Mouse (Mus musculus) kidney, postnatal 4 days (tissue): ENCODE results near the gene Spast.
A peak's percentile ranks its signal among the peaks of the same experiment; 100 is the strongest.

Experiments
- DNase-seq, 2 experiments: peaks; one replicate each; pipeline ENCODE4 v3.0.0; 2021; ENCODE audit warnings: mixed read lengths in 2 of 2

The Spast gene

DNA sequence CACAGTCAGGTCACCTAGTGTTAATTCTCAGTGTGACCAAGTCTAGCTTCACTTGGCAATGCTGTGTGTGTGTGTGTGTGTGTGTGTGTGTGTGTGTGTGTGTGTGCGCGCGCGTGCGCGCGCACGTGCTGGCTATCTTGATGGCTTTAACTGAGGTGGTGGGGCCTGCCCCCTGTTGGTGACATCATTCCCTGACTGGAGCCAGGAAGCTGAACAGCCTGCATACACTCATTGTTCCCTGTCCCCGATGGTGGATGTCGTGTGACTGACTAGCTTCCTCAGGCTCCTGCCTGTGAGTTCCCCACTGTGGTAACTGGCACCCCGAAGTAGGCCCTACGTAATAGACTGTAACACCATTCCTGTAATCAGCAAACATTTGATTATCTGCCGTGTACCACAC is 92.7 kb downstream of the Spast start:
- DNase-seq = peak; percentile 9 to 37

DNA sequence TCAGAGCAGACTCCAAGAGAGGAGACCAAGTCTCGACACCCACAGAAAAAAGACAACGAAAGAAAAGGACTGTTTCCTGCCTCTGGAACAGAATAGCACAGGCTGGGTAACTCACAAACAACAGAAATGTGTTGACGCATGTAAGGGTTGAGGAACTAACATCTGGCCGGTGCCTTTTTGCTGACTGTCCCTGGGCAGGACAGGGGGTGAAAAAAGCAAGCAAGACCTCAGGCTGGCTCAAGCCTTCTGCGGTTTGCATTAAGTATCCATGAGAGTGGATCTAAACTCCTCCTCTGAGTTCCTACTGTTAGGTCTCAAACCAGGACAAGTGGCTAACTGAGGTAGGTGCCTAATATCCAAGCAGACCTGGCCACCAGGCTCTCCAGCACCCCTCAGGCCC is 93.8 kb downstream of the Spast start:
- no peak for DNase-seq

DNA sequence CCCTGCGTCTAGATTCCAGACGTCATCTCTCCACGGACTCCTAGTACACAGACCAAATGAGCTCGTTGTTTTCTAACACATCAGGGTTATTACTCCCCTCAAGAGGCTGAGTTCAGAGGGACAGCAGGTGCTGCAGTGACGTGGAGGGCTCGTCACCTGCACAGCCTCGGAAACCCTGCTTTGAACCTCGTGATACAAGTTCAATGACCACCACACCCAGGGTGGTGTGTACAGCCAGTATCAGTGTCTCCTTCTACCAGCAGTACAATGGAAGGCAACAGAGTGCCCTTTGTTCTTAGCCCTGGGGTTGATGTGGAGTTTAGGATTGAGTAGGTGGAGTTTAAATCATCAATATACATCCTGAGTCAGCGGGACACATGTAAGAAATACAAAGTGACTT is 99.0 kb downstream of the Spast start:
- DNase-seq = no peak

DNA sequence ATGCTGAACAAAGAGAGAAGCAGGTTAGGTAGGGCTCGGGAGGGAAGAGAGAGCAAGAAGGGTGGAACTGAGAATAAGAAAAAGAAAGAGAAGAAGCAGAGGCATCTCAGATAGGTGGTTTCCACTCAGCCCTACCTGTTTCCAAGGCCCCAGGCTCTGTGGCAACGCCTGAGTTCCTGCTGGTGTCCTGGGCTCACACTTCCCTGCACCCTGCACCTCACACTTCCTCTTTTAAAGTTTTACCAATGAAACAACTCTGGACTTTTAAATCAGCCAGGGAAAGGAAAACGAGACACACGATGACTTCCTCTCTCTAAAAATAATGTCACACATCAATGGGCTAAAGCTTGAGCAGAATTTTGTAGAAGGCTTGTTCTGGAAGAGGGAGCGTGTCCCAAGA is 101.7 kb downstream of the Spast start:
- DNase-seq = no peak
